Mouse (Mus musculus): ENCODE data around the gene Crabp2. TPM values are rescaled to one million over a fixed set of nuclear protein-coding genes. Genes with fewer than 3 reads are reported as not detected.

The Crabp2 gene
- polyA plus RNA-seq, 1 experiment: not detected

DNA sequence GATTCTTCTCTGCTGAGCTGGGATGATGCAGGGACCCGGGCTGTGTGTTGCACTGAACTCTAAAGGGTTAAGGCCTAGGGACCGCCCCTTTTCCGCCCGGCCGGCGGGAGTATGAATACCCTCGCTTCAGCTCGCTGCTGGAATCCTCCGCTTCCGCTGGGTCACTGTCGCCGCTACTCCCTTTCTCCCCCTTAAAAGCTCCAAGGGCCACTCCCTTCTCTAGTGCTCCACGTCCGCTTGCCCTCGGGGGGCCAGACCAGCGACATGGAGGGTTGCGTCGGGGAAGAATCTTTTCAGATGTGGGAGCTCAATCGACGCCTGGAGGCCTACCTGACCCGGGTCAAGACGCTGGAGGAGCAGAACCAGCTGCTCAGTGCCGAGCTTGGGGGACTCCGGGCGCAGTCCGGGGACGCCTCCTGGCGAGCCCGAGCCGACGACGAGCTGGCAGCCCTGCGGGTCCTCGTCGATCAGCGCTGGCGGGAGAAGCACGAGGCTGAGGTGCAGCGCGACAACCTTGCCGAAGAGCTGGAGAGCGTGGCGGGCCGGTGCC lies 22.5 kb downstream of the Crabp2 start, which contains the start of gene Nes:
Gene Nes (plus strand): TSS at position 140 of the 550 bp plus-strand sequence.
- Histone ChIP-seq H3K4me1 (ENCODE audit: control insufficient read depth, insufficient read depth, low read length) (no peaks in the 10 kb centered on the region), H3K27ac (ENCODE audit: insufficient read depth, low read depth, low read length) (no peak within 1 kb of the TSS), H3K4me3 (ENCODE audit: insufficient read depth, low read length) (peak within 1 kb of the TSS; percentile 41)
- TF ChIP-seq CTCF (IDR thresholded peaks at IDR 0.05; ENCODE audit: low read depth, low read length) (no peak), POLR2A (IDR thresholded peaks at IDR 0.05; ENCODE audit: borderline replicate concordance, low read depth, low read length) (no peak)

DNA sequence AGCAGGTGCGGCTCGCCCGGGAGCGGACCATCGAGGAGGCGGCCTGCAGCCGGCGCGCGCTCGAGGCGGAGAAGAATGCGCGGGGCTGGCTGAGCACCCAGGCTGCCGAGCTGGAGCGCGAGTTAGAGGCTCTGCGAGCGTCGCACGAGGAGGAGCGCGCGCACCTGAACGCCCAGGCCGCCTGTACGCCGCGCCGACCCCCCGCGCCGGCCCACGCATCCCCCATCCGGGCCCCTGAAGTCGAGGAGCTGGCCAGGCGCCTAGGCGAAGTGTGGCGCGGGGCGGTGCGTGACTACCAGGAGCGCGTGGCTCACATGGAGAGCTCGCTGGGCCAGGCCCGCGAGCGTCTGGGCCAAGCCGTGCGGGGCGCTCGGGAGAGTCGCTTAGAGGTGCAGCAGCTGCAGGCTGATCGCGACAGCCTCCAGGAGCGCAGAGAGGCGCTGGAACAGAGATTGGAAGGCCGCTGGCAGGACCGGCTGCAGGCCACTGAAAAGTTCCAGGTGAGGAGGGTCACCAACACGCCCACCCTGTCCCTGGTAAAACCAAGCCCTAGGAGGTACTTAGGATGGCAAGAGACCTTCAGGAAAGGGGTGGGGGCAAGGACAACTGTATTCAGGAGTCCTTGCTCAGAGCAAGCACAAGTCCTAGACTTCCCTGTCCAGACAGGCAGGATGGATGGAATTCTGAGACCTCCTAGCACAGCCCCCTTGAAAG lies 23.2 kb downstream of the Crabp2 start:
- no peaks in the 10 kb centered on the region for H3K4me1 ChIP-seq (ENCODE audit: control insufficient read depth, insufficient read depth, low read length)
- no peak overlapping the region for H3K27ac ChIP-seq (ENCODE audit: insufficient read depth, low read depth, low read length)
- peak overlapping the region; percentile 41 for H3K4me3 ChIP-seq (ENCODE audit: insufficient read depth, low read length)
- TF ChIP-seq POLR2A (IDR thresholded peaks at IDR 0.05; ENCODE audit: borderline replicate concordance, low read depth, low read length) (no peak), CTCF (IDR thresholded peaks at IDR 0.05; ENCODE audit: low read depth, low read length) (no peak)

DNA sequence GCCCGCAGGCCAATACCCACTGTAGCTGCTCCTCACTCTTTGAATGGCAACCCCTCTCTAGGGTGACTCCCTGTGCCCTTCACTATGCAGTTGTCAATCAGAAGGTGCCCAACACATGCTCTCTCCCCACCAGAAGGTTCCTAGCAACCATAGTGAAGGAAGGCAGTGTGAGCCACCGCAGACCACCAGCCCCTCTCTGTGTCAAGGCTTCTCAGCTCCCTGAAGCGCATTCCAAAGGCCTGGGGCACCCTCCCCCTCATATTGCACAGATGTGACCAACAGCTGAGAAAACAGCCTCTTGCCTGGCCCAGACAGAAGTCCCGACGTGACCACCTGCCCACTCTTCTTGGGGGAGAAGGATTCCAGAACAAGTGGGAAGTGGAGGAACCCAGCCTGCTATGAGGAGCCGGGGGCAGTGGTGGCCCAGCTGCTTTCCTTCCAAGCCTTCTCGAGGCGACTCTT lies 23.8 kb downstream of the Crabp2 start:
- no peak for TF ChIP-seq CTCF (IDR thresholded peaks at IDR 0.05; ENCODE audit: low read depth, low read length)
- TF ChIP-seq POLR2A (IDR thresholded peaks at IDR 0.05; ENCODE audit: borderline replicate concordance, low read depth, low read length): no peak
- H3K4me3 ChIP-seq (ENCODE audit: insufficient read depth, low read length): 0 out of 2 replicates have a peak overlapping the region, but pooled peaks have one; percentile 41
- no peak overlapping the region for H3K27ac ChIP-seq (ENCODE audit: insufficient read depth, low read depth, low read length)
- no peaks in the 10 kb centered on the region for H3K4me1 ChIP-seq (ENCODE audit: control insufficient read depth, insufficient read depth, low read length)

DNA sequence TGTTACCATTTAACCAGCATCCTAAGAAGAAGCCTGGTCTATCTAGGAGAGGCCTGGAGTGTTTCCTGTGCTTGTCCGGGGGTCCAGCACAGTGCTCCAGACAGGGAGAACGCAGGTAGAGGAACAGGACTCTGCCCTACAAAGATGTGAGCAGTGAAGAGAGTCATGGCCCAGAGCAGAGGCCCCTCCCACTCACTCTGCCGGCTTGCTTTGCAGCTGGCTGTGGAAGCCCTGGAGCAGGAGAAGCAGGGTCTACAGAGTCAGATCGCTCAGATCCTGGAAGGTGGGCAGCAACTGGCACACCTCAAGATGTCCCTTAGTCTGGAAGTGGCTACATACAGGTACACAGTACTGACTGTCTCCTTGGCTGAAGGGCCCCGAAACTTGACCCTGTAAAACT lies 24.3 kb downstream of the Crabp2 start:
- H3K4me3 ChIP-seq (ENCODE audit: insufficient read depth, low read length): no peak overlapping the region
- H3K27ac ChIP-seq (ENCODE audit: insufficient read depth, low read depth, low read length): no peak overlapping the region
- H3K4me1 ChIP-seq (ENCODE audit: control insufficient read depth, insufficient read depth, low read length): no peaks in the 10 kb centered on the region
- TF ChIP-seq CTCF (IDR thresholded peaks at IDR 0.05; ENCODE audit: low read depth, low read length) (no peak), POLR2A (IDR thresholded peaks at IDR 0.05; ENCODE audit: borderline replicate concordance, low read depth, low read length) (no peak)

DNA sequence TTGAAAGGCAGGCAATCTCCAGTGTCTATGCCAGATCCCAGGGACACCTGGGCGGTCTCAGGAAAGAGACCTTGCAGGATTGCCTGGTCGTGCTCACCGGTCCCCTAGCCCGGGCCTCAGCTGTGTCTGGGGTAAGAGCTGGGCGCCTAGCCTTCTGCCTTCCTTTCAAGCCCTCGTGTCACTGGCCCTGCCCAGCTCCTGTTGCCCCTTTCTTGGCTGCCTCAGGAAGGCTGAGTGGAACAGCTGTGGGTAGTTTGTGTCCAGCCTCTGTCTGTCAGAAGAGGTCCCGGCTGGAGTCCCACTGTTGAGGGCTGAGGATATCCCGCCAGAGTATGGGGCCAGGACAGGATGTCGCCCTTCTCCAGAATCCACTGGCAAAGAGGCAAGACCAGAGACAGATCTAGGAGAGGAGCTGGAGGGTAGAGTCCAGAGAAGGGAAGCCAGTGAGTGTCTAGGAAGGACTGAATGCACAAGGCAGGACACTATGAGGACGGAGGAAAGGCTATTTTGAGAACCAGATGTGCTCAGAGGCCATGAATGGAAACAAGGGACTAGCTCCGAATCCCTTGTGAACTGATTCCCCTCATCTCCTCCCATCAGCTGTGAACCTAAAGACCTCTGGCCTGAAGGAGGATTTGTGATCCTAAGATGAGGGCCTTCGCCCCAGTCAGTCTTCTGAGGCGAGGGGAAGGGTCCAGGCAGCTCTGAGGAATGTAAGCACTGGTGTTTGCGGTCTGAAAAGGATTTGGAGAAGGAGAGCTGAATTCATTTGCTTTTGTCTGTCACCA lies 25.3 kb downstream of the Crabp2 start:
- TF ChIP-seq CTCF (IDR thresholded peaks at IDR 0.05; ENCODE audit: low read depth, low read length) (no peak), POLR2A (IDR thresholded peaks at IDR 0.05; ENCODE audit: borderline replicate concordance, low read depth, low read length) (no peak)
- Histone ChIP-seq H3K4me1 (ENCODE audit: control insufficient read depth, insufficient read depth, low read length) (no peaks in the 10 kb centered on the region), H3K4me3 (ENCODE audit: insufficient read depth, low read length) (no peak overlapping the region)

DNA sequence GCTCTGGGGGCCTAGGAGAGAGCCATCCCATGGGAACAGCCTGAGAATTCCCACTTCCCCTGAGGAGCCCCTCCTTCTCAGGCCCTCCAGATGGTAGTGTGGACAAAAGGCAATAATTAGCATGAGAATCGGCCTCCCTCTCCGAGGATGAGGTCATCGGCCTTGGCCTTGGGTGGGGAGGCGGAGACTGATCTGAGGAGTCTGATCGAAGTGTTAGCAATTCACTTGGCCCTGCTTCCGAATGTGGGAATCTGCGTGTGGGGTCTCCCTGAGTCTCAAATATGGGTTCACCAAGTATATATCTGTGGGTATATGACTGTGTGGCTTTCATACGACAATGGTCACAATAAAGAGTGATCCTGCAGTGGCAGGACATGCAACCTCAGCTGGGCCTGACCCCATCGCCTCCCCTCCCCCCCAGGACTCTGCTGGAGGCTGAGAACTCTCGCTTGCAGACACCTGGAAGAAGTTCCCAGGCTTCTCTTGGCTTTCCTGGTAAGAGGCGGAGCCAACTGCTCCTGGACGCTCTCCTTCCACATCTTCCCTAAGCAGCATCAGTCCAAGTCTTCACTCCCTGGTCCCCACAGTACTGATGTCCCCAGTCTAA lies 26.0 kb downstream of the Crabp2 start:
- Histone ChIP-seq H3K4me3 (ENCODE audit: insufficient read depth, low read length) (no peak overlapping the region), H3K4me1 (ENCODE audit: control insufficient read depth, insufficient read depth, low read length) (no peaks in the 10 kb centered on the region), H3K27ac (ENCODE audit: insufficient read depth, low read depth, low read length) (no peak overlapping the region)
- TF ChIP-seq CTCF (IDR thresholded peaks at IDR 0.05; ENCODE audit: low read depth, low read length): no peak
- TF ChIP-seq POLR2A (IDR thresholded peaks at IDR 0.05; ENCODE audit: borderline replicate concordance, low read depth, low read length): no peak

More for the DNA sequence above, 25.3 kb downstream of the Crabp2 start:
- H3K27ac ChIP-seq (ENCODE audit: insufficient read depth, low read depth, low read length): no peak overlapping the region

DNA sequence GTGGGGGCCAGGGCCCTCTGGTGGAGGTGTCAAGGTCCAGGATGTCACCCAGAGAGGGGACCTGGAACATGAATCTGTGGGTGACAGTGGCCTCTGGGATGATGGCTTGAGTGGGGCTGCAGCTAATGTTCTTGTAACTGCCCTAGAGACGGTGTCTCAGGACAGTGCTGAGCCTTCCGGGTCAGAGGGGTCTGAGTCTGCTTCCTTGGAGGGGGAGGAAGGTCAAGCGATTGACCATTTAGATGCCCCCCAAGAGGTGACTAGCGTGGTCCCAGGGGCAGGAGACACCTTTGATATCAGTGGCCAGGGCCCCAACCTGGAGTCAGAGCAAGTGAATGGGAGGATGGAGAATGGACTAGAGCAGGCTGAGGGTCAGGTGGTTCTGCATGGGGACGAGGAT lies 31.0 kb downstream of the Crabp2 start:
- peaks cover 27% of the 10 kb centered on the region for H3K4me1 ChIP-seq (ENCODE audit: control insufficient read depth, insufficient read depth, low read length)
- no peak overlapping the region for H3K4me3 ChIP-seq (ENCODE audit: insufficient read depth, low read length)
- TF ChIP-seq CTCF (IDR thresholded peaks at IDR 0.05; ENCODE audit: low read depth, low read length): no peak
- no peak for TF ChIP-seq POLR2A (IDR thresholded peaks at IDR 0.05; ENCODE audit: borderline replicate concordance, low read depth, low read length)
- H3K27ac ChIP-seq (ENCODE audit: insufficient read depth, low read depth, low read length): no peak overlapping the region

DNA sequence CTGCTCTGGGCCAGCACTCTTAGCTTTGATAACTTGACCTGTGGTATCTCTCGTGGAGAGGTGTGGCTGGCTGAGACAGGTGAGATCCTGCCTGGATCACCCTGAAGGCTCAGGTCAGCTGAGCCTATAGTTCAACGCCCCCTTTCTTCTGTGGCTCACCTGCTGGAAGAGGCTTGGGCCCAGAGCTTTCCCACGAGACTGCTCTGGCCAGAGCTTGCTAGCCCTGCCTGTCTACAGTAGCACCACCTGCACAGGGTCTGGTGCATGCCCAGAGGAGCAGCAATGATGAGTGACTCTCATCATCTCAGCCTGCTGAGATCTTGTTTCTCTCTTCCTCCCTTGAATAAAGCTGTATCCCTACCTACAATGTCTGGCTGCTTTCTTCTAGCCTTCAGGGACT lies 31.6 kb downstream of the Crabp2 start:
- Histone ChIP-seq H3K27ac (ENCODE audit: insufficient read depth, low read depth, low read length) (no peak overlapping the region), H3K4me1 (ENCODE audit: control insufficient read depth, insufficient read depth, low read length) (peaks cover 30% of the 10 kb centered on the region), H3K4me3 (ENCODE audit: insufficient read depth, low read length) (no peak overlapping the region)
- TF ChIP-seq POLR2A (IDR thresholded peaks at IDR 0.05; ENCODE audit: borderline replicate concordance, low read depth, low read length) (no peak), CTCF (IDR thresholded peaks at IDR 0.05; ENCODE audit: low read depth, low read length) (no peak)

DNA sequence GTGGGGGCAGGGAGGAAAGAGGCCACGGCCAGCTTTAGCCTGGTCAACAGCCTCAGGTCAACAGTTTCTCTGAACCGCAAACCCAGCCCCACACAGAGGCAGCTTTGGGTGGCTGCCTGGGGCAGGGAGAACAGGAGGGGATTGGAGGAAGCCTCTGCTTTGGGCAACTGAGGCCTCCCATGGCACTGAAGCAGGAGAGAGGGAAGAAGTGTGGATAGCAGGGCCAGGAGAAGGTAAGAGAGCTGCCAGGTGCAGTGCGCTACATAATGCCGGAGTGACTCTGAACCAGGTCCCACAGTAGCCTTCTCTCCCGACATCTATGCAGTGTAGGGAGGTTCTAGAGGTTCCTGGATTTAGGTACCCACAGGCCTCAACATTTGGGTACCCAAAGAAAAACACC lies 32.3 kb downstream of the Crabp2 start:
- H3K4me3 ChIP-seq (ENCODE audit: insufficient read depth, low read length): no peak overlapping the region
- H3K27ac ChIP-seq (ENCODE audit: insufficient read depth, low read depth, low read length): no peak overlapping the region
- TF ChIP-seq CTCF (IDR thresholded peaks at IDR 0.05; ENCODE audit: low read depth, low read length) (no peak), POLR2A (IDR thresholded peaks at IDR 0.05; ENCODE audit: borderline replicate concordance, low read depth, low read length) (no peak)
- H3K4me1 ChIP-seq (ENCODE audit: control insufficient read depth, insufficient read depth, low read length): peaks cover 34% of the 10 kb centered on the region

Measured in bone marrow macrophage, adult 2 months (primary cell).